Mouse (Mus musculus) heart, adult 11 months (tissue): ENCODE measurements around the gene Vmn2r53.
"Not testable (repeated sequence)": the region's sequence is repeated elsewhere in the genome, so short reads cannot be mapped to it uniquely, and the experiment has no call there.

Experiments used
- DNase-seq: peaks from one replicate; pipeline ENCODE4 v3.0.0; 2022

Vmn2r53 gene

GRCm38 (mm10) chr7:12608688-12609087 is at the start of gene Vmn2r53:
Vmn2r53 (minus strand) TSS chr7:12608788.
- no peak for DNase-seq

GRCm38 (mm10) chr7:12640219-12640618 is 31.6 kb upstream of the Vmn2r53 start, which contains the start of gene Vmn2r54:
Vmn2r54 (minus strand) TSS chr7:12640319.
- DNase-seq = not testable (repeated sequence)
